Mouse (Mus musculus): ENCODE measurements around the gene Me3.
A peak's percentile ranks its signal among the peaks of the same experiment; 100 is the strongest.

Gene Me3

DNA sequence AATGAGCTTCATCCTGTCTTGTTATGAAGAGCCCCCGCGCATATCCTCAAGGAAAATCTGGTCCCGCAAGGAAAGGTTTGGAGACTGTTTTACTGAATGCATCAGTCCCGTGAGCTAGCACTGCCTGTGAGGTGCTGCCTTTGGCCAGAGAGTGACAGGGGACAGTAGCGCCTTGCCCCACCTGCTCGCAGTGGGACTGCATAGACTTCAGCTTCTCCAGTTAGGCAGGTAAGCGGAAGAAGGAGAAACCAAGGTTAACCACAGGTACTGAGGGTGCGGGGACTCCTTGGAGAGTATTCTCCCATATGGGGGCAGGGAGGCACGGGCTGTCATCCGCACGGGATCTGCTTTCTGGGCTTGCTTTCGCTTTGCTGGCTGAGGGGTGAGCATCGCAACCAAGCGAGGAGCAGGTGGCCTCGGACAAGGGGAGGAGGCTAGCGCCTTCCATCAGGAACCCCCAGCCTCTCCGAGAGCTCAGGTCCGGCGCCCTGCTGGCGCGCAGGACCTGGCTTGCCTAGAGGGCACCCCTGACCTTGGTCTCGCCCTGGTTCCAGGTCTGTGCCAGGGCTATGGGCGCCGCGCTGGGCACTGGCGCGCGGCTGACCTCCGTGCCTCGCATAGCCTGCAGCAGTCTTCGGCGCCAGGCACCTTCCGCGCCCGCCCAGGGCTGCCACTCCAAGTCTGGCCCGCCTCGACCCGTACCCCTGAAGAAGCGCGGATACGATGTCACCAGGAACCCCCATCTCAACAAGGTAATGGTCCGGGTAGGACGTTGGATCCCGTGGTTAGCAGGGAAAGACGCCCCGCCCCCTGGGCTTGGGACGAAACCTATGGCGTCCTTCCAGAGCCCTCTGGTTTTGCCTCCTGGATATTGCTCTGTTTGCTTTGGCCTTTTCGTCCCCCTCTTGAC lies at the start of gene Me3:
Me3 (plus strand) TSS at position 51 of the 910 bp plus-strand sequence.
- DNase-seq (ENCODE audit: low spot score in 2 of 2) = peak; percentile 41 to 59

- no peak for DNase-seq (ENCODE audit: low spot score in 2 of 2)
Observed at GRCm38 (mm10) chr7:89590039-89590438, 42.2 kb upstream of the Me3 start.

- DNase-seq (ENCODE audit: low spot score in 2 of 2) = peak in 1 of 2 experiments; percentile 18
Observed at GRCm38 (mm10) chr7:89590542-89591251, 41.5 kb upstream of the Me3 start.

GRCm38 (mm10) chr7:89595813-89596212 lies 36.4 kb upstream of the Me3 start:
- DNase-seq (ENCODE audit: low spot score in 2 of 2) = no peak

DNA sequence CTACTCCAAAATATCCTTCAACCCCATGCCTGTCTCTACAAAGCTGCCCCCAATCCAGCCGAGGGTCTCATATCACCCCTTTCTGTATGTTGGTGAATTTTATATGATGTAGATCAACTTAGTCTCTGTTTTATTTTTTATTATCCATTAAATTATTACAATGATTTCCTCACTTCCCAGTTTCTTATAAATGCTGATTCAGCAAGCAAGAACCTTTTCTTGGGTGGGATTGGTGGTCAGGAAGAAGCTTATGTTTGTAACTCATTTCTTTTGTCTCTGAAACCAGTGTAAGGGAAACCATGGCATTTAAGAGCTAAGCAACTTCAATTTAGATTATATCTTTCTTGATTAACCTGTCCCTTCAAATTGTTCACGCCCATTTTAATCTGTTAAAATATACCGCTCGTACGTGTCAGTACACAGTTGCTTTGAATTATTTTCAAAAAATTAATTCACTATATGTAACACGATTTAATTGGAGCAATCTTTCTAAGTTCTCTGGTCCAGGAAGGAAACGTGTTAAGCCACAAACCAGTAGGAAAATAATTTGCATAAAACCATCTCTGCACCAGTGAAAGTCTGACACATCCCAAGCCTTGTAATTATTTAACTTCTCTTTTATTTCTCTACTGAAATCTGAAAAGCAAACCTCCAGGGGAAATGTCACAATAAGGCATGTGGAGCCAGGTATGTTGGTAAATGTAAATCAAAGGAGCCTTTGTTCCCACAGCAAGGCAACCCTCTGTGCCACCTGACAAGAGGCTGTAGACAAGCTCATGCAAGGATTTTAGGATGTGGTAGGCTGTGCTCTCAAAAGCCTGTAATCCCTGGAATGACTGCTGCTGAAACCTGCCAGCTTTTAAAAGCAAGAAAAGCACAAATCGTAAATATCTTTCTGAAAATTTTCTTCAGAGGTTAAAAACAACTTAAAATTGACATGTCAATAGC lies 26.3 kb upstream of the Me3 start:
- no peak for DNase-seq (ENCODE audit: low spot score in 2 of 2)

GRCm38 (mm10) chr7:89607329-89607728 lies 24.9 kb upstream of the Me3 start:
- DNase-seq (ENCODE audit: low spot score in 2 of 2) = no peak

DNA sequence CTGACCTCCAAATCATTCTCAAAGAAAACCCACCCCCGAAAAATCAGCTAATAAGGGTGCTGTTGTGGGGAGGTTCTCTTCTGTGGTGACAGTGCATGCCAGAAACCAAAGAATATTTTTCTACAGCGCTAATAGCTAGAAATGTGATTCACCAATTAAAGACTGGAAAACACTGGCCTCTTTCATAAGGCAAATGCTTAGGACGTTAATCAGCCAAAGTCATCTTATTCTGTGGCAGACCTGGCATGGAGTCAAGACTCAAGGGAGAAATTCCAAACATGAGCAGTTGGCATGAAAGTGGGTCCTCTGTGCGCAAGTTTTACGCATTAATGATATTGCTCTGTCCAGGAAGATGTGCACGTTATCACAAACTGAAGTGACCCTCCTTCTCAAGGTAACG lies 21.0 kb upstream of the Me3 start:
- no peak for DNase-seq (ENCODE audit: low spot score in 2 of 2)

DNA sequence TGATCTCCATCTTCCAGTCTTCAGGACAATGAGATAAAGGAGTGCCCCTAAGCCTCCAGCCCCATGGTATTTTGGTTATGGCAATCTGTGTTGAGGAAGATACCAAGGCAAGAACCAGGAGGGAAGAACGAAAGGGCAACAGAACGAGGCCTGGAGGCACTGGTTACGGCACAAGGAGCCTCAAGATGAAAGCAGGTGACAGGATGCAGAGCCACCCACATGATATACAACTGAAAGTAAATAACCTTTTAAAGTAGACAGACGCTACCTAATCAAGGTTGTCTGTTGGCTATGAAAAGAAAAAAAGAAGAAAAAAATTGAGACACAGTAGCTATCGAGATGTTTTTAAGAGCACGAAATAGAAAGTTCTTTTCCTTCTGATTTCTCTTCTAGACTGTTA lies 16.0 kb upstream of the Me3 start:
- no peak for DNase-seq (ENCODE audit: low spot score in 2 of 2)

- no peak for DNase-seq (ENCODE audit: low spot score in 2 of 2)
Observed at GRCm38 (mm10) chr7:89623331-89623730, 8.9 kb upstream of the Me3 start.

DNA sequence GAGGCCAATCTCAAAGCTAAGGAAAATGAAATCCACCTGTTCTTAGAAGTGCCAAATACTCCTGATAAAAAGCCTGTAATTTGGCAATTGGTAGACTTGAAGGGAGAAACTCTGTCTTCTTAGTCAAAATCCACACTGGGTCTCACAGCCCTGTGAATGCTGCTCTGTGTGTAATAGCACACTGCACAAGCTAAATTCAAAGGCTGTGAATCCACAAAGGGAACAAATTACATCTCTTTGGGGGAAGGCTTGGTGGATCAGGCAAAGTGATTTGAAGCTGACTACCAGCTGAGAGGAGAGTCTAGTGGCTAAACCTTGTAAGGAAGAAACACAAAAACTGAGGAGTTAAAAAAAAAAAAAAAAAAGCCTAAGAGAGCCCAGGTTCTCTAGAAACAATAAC lies 4.8 kb upstream of the Me3 start:
- no peak for DNase-seq (ENCODE audit: low spot score in 2 of 2)

GRCm38 (mm10) chr7:89628006-89628405 lies 4.2 kb upstream of the Me3 start:
- DNase-seq (ENCODE audit: low spot score in 2 of 2) = no peak

DNA sequence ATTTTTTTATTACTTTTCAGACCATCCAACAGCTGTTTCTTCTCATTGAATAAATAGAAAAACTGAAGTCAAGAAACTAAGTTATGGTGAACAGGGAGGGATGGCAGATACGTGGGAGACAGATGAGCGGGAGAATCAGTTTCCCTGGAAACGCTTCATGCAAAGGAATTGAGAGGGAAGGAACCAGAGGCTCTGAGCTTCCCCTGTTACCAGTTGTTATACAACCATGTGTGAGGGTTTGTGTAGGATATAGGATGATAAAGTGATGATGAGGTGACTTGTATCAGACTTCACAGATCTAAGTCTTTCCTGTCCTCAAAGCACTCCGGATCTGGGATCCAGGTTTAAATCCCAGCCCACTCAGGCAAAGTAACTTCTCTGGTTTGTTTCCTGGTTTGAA lies 3.2 kb upstream of the Me3 start:
- DNase-seq (ENCODE audit: low spot score in 2 of 2) = peak in 1 of 2 experiments; percentile 32

DNA sequence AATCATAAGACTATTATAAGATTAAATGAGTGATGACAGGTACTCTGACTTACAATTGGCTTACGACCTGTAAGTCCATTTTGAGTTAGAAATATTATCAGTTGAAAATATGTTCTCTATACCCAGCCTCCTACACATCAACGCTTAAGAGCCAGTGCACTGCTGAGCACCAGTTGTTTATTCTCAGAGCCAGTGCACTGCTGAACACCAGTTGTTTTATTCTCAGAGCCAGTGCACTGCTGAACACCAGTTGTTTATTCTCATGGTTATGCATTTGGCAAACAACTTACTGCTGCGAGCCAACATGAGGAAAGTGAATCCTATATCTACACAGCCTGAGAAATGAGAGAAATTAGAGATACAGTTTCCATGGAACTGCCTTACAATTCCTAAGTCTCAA lies 2.3 kb upstream of the Me3 start:
- DNase-seq (ENCODE audit: low spot score in 2 of 2) = no peak

GRCm38 (mm10) chr7:89630796-89631195 lies 1.4 kb upstream of the Me3 start:
- no peak for DNase-seq (ENCODE audit: low spot score in 2 of 2)

GRCm38 (mm10) chr7:89640533-89640932 lies 8.3 kb downstream of the Me3 start:
- no peak for DNase-seq (ENCODE audit: low spot score in 2 of 2)

DNA sequence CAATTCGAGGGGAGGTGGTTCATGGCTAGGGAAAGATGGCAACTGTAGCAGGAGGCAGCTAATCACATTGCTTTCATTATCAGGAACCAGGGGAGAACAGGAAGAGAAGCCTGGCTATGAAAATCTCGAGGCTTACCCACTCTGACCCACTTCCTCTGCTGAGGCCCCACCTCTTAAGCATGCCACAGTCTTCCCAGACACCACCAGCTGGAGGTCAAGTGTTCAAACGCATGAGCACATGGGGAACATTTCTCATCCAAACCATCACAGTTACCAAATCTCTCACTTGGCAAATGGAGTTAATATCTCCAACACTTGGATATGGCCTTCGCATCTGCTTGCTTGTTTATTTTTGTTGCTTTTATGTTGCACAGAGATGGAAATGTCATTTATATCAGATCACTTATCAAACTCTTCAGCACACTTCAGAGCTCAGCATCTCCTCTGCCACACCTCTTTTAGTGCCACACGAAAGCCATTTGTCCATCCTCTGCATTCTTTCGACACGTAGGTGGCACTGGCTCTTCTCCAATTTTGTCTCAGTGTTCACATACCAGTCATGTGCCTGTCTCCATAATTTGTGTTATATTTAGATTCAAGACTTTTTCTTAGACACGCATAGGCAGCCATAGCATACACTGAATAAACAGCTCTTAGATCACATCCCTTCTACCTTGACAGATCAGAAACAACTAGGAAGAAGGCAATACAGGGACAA lies 8.9 kb downstream of the Me3 start:
- DNase-seq (ENCODE audit: low spot score in 2 of 2) = no peak

- no peak for DNase-seq (ENCODE audit: low spot score in 2 of 2)
Observed at GRCm38 (mm10) chr7:89645015-89645414, 12.8 kb downstream of the Me3 start.

- no peak for DNase-seq (ENCODE audit: low spot score in 2 of 2)
Observed at GRCm38 (mm10) chr7:89647864-89648263, 15.7 kb downstream of the Me3 start.

DNA sequence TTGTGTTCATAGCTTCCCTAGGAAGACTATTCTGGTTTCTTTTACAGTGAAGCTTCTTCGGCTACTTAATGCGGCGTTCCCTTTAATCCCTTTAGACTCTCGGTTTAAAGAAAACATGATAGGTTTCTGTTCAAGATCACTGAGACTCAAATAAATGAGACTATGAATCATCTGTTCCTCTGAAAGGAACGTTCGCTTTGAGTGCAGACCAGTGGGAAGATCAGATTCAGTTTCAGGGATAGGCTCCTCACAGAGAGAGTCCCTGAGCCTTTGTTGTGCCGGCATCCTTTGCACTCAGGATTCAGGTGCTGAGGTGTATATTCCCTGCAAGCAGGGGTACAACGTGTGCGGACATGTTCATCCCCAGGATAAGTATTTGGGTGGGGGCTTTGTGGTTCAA lies 25.0 kb downstream of the Me3 start:
- no peak for DNase-seq (ENCODE audit: low spot score in 2 of 2)

- no peak for DNase-seq (ENCODE audit: low spot score in 2 of 2)
Observed at GRCm38 (mm10) chr7:89657692-89658212, 25.6 kb downstream of the Me3 start.

DNA sequence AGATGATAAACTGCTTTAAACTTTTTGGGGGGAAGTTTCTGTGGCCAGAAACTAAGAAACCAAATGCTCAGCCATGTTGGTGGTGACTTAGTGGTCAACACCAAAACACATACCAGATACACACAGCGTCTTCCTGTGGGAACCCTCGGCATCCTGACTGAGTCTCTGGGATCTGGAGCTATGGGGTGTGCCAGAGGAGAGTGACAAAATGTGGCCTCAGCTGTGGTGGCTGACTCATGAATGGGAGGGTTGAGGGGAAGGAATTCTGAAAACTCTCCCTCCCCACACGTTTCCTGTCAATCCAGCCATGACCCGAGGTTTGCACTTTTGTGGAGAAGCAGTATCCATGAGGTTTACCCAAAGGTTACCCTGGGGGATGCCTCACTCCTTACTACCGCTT lies 32.0 kb downstream of the Me3 start:
- DNase-seq (ENCODE audit: low spot score in 2 of 2) = no peak
